Mouse (Mus musculus) lung, postnatal 0 days (tissue): ENCODE results near the gene Lepr. TPM values are rescaled to one million over a fixed set of nuclear protein-coding genes. Genes with fewer than 3 reads are reported as not detected.
A peak's percentile ranks its signal among the peaks of the same experiment; 100 is the strongest.

ENCODE experiments used
- ATAC-seq: fragments of 200-750 bp; cut with Nextera tagmentation; 2 replicates; pipeline ENCODE4 v1.8.0; 2017; ENCODE audit warnings: moderate library complexity
- DNase-seq: peaks from one replicate; pipeline ENCODE4 v3.0.0-alpha.2; 2016; ENCODE audit warnings: low spot score
- H3K27ac ChIP-seq: fragments of 300-500 bp; sonication (generic); 2 replicates; pipeline ENCODE4 v1.5.1; 2014; ENCODE audit warnings: antibody characterized with exemption, mild to moderate bottlenecking, low read length, mixed read lengths
- H3K27me3 ChIP-seq: fragments of 300-500 bp; sonication (generic); replicated peaks from 2 replicates; pipeline ENCODE4 v1.6.1; 2014; ENCODE audit warnings: low read length, mixed read lengths; ENCODE audit not compliant: insufficient read depth
- H3K36me3 ChIP-seq: fragments of 300-500 bp; sonication (generic); 2 replicates; pipeline ENCODE4 v1.6.1; 2014; ENCODE audit warnings: low read length, mixed read lengths; ENCODE audit not compliant: insufficient read depth
- H3K4me1 ChIP-seq: fragments of 300-500 bp; sonication (generic); 2 replicates; pipeline ENCODE4 v1.6.1; 2014; ENCODE audit warnings: antibody characterized with exemption, low read depth, low read length, mixed read lengths; ENCODE audit not compliant: insufficient read depth
- H3K4me2 ChIP-seq: fragments of 300-500 bp; sonication (generic); replicated peaks from 2 replicates; pipeline ENCODE4 v1.6.1; 2014; ENCODE audit warnings: low read depth, mild to moderate bottlenecking, low read length, moderate library complexity, mixed read lengths
- H3K4me3 ChIP-seq: fragments of 300-500 bp; sonication (generic); 2 replicates; pipeline ENCODE4 v1.5.1; 2014; ENCODE audit warnings: low read depth, low read length
- H3K9ac ChIP-seq: fragments of 300-500 bp; sonication (generic); replicated peaks from 2 replicates; pipeline ENCODE4 v1.6.1; 2014; ENCODE audit warnings: low read depth, mild to moderate bottlenecking
- H3K9me3 ChIP-seq: fragments of 300-500 bp; sonication (generic); 2 replicates; pipeline ENCODE4 v1.6.1; 2016; ENCODE audit warnings: low read length, mixed read lengths
- CTCF ChIP-seq: IDR thresholded peaks from 2 replicates; pipeline ENCODE4 v1.5.1; 2016; ENCODE audit warnings: antibody characterized with exemption, mild to moderate bottlenecking
- EP300 ChIP-seq: IDR thresholded peaks from 2 replicates; pipeline ENCODE4 v1.6.1; 2016; ENCODE audit warnings: antibody characterized with exemption, mild to moderate bottlenecking, control low read depth
- WGBS: fragments of 180-500 bp; shearing (Covaris S2); extraction: QIAGEN DNeasy Blood & Tissue Kit; methylation state at CpG from one replicate; pipeline ENCODE4 v1.1.7; 2014; 5-methylcytosine and 5-hydroxymethylcytosine counted together
- polyA plus RNA-seq: library from polyadenylated mRNA; unstranded; fragments of >200 nt; fragmentation: Nextera tagmentation; extraction: Ambion mirVana; gene quantifications from 2 replicates; pipeline ENCODE4 v1.2.1, GENCODE M21; 2015

Lepr gene
- polyA plus RNA-seq, 1 experiment from 2014 or later: 13.4 TPM

DNA sequence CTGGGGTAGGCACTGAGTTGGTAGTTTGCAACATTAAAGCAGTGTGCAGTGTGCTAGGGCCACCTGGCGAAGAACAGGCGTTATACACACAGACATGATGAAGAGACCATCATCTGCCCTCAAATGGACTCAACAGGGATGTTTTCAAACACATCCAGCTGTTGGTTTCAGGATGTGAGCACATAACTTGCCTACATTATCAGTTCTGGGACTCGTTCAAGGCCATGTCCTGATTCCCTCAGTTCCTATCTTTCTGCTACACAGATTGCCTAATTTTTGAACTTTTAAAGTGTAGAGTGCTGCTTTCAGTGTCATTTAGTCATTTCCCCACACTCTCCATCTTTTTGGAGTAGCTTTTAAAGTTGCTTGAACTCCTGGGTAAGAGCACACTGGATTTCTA lies 34.1 kb upstream of the Lepr start:
- Histone ChIP-seq H3K27me3 (no peaks in the 10 kb centered on the region), H3K4me1 (no peaks in the 10 kb centered on the region), H3K4me3 (no peak overlapping the region), H3K9ac (no peak overlapping the region), H3K36me3 (no peaks in the 10 kb centered on the region), H3K27ac (no peak overlapping the region), H3K9me3 (no peaks in the 10 kb centered on the region), H3K4me2 (no peak overlapping the region)
- WGBS: 60% methylated on average over 3 of the region's 3 CpGs
- ATAC-seq (0 out of 2 replicates have a peak, but pooled peaks have one; percentile 19), DNase-seq (no peak)
- TF ChIP-seq EP300: no peak
- TF ChIP-seq CTCF: no peak

DNA sequence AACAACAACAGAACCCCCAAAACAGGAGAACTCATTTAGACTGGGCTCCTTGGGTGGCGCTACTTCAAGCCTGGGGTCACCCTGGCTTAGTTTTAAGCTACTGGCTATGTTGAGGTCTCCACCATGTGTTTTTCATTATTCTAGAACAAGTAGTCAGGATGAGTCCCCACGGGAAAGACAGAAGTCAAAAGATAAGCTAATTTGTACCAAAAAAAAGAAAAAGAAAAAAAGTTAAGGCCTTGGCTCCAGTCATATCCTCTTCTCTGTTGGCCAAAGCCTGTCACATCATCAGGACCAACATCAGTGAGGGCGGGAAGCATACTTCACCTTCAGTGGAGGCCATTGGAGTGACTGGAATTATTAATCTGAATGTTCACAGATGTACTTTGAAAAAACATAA lies 32.4 kb upstream of the Lepr start:
- DNase-seq: no peak
- Histone ChIP-seq H3K9ac (no peak overlapping the region), H3K4me2 (no peak overlapping the region), H3K27ac (no peak overlapping the region), H3K4me3 (no peak overlapping the region), H3K36me3 (no peaks in the 10 kb centered on the region), H3K9me3 (no peaks in the 10 kb centered on the region), H3K4me1 (no peaks in the 10 kb centered on the region), H3K27me3 (no peaks in the 10 kb centered on the region)
- no peak for ATAC-seq
- no peak for TF ChIP-seq CTCF
- 82% methylated on average over 3 of the region's 3 CpGs for WGBS

GRCm38 (mm10) chr4:101686227-101686810 lies 30.9 kb upstream of the Lepr start:
- WGBS: 58% methylated on average over 13 of the region's 13 CpGs
- peak; percentile 64 for ATAC-seq
- no peaks in the 10 kb centered on the region for H3K9me3 ChIP-seq
- no peak overlapping the region for H3K4me3 ChIP-seq
- no peak overlapping the region for H3K27ac ChIP-seq
- TF ChIP-seq EP300 (peak; percentile 51; the same call in 1 of the 2 replicates), CTCF (no peak)
- H3K36me3 ChIP-seq: no peaks in the 10 kb centered on the region
- peak; percentile 18 for DNase-seq
- no peaks in the 10 kb centered on the region for H3K4me1 ChIP-seq
- H3K9ac ChIP-seq: no peak overlapping the region
- no peak overlapping the region for H3K4me2 ChIP-seq
- no peaks in the 10 kb centered on the region for H3K27me3 ChIP-seq

GRCm38 (mm10) chr4:101689241-101689640 lies 28.0 kb upstream of the Lepr start:
- Histone ChIP-seq H3K4me2 (no peak overlapping the region), H3K4me3 (no peak overlapping the region), H3K27me3 (no peaks in the 10 kb centered on the region), H3K36me3 (no peaks in the 10 kb centered on the region), H3K9me3 (no peaks in the 10 kb centered on the region), H3K4me1 (no peaks in the 10 kb centered on the region), H3K27ac (no peak overlapping the region), H3K9ac (no peak overlapping the region)
- 79% methylated on average over 4 of the region's 4 CpGs for WGBS
- TF ChIP-seq CTCF: no peak
- TF ChIP-seq EP300: no peak
- DNase-seq (no peak), ATAC-seq (no peak)

GRCm38 (mm10) chr4:101689645-101690044 lies 27.6 kb upstream of the Lepr start:
- H3K27me3 ChIP-seq: no peaks in the 10 kb centered on the region
- H3K36me3 ChIP-seq: no peaks in the 10 kb centered on the region
- no peak overlapping the region for H3K27ac ChIP-seq
- H3K4me3 ChIP-seq: no peak overlapping the region
- H3K9me3 ChIP-seq: no peaks in the 10 kb centered on the region
- WGBS: 54% methylated on average over 5 of the region's 5 CpGs
- ATAC-seq (no peak), DNase-seq (peak; percentile 25)
- H3K4me2 ChIP-seq: no peak overlapping the region
- no peaks in the 10 kb centered on the region for H3K4me1 ChIP-seq
- TF ChIP-seq EP300: no peak
- TF ChIP-seq CTCF: no peak
- no peak overlapping the region for H3K9ac ChIP-seq

GRCm38 (mm10) chr4:101692892-101693291 lies 24.3 kb upstream of the Lepr start:
- Histone ChIP-seq H3K9me3 (no peaks in the 10 kb centered on the region), H3K27me3 (no peaks in the 10 kb centered on the region), H3K4me1 (no peaks in the 10 kb centered on the region), H3K9ac (no peak overlapping the region), H3K36me3 (no peaks in the 10 kb centered on the region), H3K27ac (no peak overlapping the region), H3K4me2 (no peak overlapping the region), H3K4me3 (no peak overlapping the region)
- WGBS: 56% methylated on average over 4 of the region's 4 CpGs
- DNase-seq (peak; percentile 32), ATAC-seq (peak; percentile 46; the same call in 1 of the 2 replicates)
- no peak for TF ChIP-seq EP300
- TF ChIP-seq CTCF: no peak

- H3K4me2 ChIP-seq: no peak overlapping the region
- no peak overlapping the region for H3K9ac ChIP-seq
- 0 out of 2 replicates have a peak overlapping the region, but pooled peaks have one; percentile 15 for H3K27ac ChIP-seq
- no peaks in the 10 kb centered on the region for H3K4me1 ChIP-seq
- DNase-seq: peak; percentile 49
- H3K36me3 ChIP-seq: no peaks in the 10 kb centered on the region
- TF ChIP-seq EP300: peak; percentile 88
- TF ChIP-seq CTCF: no peak
- WGBS: 27% methylated on average over 6 of the region's 6 CpGs
- no peaks in the 10 kb centered on the region for H3K27me3 ChIP-seq
- H3K4me3 ChIP-seq: no peak overlapping the region
- ATAC-seq: peak; percentile 69
- H3K9me3 ChIP-seq: no peaks in the 10 kb centered on the region
These were observed 22.7 kb upstream of the Lepr start for GRCm38 (mm10) chr4:101694529-101694928.
